22 mouse cellular contexts compared by ENCODE assay signal in the genomic region with DNA sequence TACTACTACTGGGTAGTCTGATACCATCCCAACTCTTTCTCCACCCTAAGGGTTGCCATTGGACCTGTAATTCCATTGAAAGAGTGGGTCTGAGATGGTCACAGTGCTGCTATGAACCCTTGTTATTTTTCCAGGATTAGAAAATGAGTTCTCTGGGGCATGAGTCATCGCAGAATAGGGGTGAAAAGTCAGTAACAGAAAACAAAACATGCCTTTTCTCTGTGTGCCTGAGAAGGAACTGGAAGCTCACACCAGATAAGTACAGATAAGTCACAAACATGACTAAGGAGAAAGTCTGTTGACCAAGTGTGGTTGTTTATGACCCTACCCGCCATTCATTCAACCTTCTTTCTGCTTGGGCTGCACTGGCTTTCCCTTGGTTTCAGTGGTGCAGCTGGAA.
DNase-seq lines count a peak whose midpoint lies in the region; ATAC-seq and TF ChIP-seq lines count a peak whose summit lies in the region.
"Had no signal": no experiment of that assay in that cellular context is flagged by ENCODE, and none has a peak within 500 bp of the region (broad histone marks: within the 10 kb centered on the region; RNA-seq: fewer than 3 reads in every experiment).

No protein-coding gene starts in this region.

- POLR2A ChIA-PET in Patski (lab: Charles Lee), result no interaction called here

- DNase-seq in heart, postnatal 14 days, result no peak
- DNase-seq in Patski (ENCODE audit: low read depth, low spot score), result peak; percentile 49
- no peak for DNase-seq in kidney, postnatal 14 days
- no peak for DNase-seq in adrenal gland, postnatal 14 days
- DNase-seq: cerebellum, adult 11-12 months; cerebellum, postnatal 14 days; forebrain, postnatal 0 days; gastrocnemius, postnatal 25 days; kidney, adult 8-10 months; kidney, postnatal 4 days; lung, postnatal 14 days; midbrain, embryonic 14.5 days; right cerebral cortex, postnatal 25 days; thymus, adult 18-20 months; thymus, postnatal 36 days had no signal

- TF ChIP-seq CTCF in Patski (IDR thresholded peaks at IDR 0.05), result no peak

- no peaks in the 10 kb centered on the region for H3K9me3 ChIP-seq in heart, embryonic 12.5 days (replicated peaks)
- no peaks in the 10 kb centered on the region for H3K9me3 ChIP-seq in megakaryocyte, embryonic 14.5 days
- H3K9me3 ChIP-seq: hindbrain, embryonic 10.5 days; intestine, embryonic 15.5 days; limb, embryonic 13.5 days; neural tube, embryonic 12.5 days had no signal

- CTCF ChIA-PET in Patski (lab: Charles Lee), result interaction anchor here (1.2 kb wide), 2 partner anchors 9 to 55 kb away, joined by 3 to 4 read pairs; no protein-coding TSS in a partner anchor

- no peak overlapping the region for H3K4me3 ChIP-seq in heart, embryonic 12.5 days
- peak overlapping the region; percentile 48 for H3K4me3 ChIP-seq in megakaryocyte, embryonic 14.5 days (replicated peaks)
- H3K4me3 ChIP-seq: hindbrain, embryonic 10.5 days; intestine, embryonic 15.5 days; limb, embryonic 13.5 days; neural tube, embryonic 12.5 days had no signal

- H3K4me2 ChIP-seq in heart, embryonic 12.5 days, result no peak overlapping the region
- H3K4me2 ChIP-seq: intestine, embryonic 15.5 days; limb, embryonic 13.5 days; neural tube, embryonic 12.5 days had no signal

- peak; percentile 76 for ATAC-seq in heart, embryonic 12.5 days (ENCODE audit: insufficient number of reproducible peaks, low FRiP score)
- no peak for ATAC-seq in megakaryocyte, adult 5-6 weeks (ENCODE audit: poor library complexity, severe bottlenecking)
- ATAC-seq in Patski, result peak; percentile 49
- ATAC-seq: intestine, embryonic 15.5 days had no signal

- no peaks in the 10 kb centered on the region for H3K36me3 ChIP-seq in heart, embryonic 12.5 days
- no peaks in the 10 kb centered on the region for H3K36me3 ChIP-seq in megakaryocyte, embryonic 14.5 days (replicated peaks; ENCODE audit: low read length)
- H3K36me3 ChIP-seq: hindbrain, embryonic 10.5 days; intestine, embryonic 15.5 days; limb, embryonic 13.5 days; neural tube, embryonic 12.5 days had no signal

- intact Hi-C loops in heart, postnatal 14 days (cut with DNase I), result no loop called here

- in situ Hi-C loops in Patski (cut with MboI; ENCODE audit: low pct_unique_long_range_greater_than_20kb), result no loop called here

- no peaks in the 10 kb centered on the region for H3K27me3 ChIP-seq in heart, embryonic 12.5 days (replicated peaks)
- H3K27me3 ChIP-seq in megakaryocyte, embryonic 14.5 days (replicated peaks), result no peaks in the 10 kb centered on the region
- H3K27me3 ChIP-seq in Patski, result no peaks in the 10 kb centered on the region
- H3K27me3 ChIP-seq: intestine, embryonic 15.5 days; limb, embryonic 13.5 days; neural tube, embryonic 12.5 days had no signal

- WGBS in heart, embryonic 12.5 days, result 64% methylated on average over 2 of the region's 2 CpGs

- peaks cover 22% of the 10 kb centered on the region for H3K4me1 ChIP-seq in heart, embryonic 12.5 days (replicated peaks)
- H3K4me1 ChIP-seq in megakaryocyte, embryonic 14.5 days, result peaks cover 41% of the 10 kb centered on the region
- H3K4me1 ChIP-seq: neural tube, embryonic 12.5 days had no signal

- peak overlapping the region; percentile 33; the same call in 1 of the 2 replicates for H3K27ac ChIP-seq in heart, embryonic 12.5 days (ENCODE audit: poor library complexity, severe bottlenecking)
- H3K27ac ChIP-seq: hindbrain, embryonic 10.5 days; intestine, embryonic 15.5 days; limb, embryonic 13.5 days; neural tube, embryonic 12.5 days had no signal

- H3K9ac ChIP-seq in heart, embryonic 12.5 days, result no peak overlapping the region
- H3K9ac ChIP-seq: forebrain, postnatal 0 days; intestine, embryonic 15.5 days; limb, embryonic 13.5 days; neural tube, embryonic 12.5 days had no signal
